Mouse (Mus musculus) limb, embryonic 14.5 days (tissue): ENCODE results near the gene Olfr799. TPM values are rescaled to one million over a fixed set of nuclear protein-coding genes. Genes with fewer than 3 reads are reported as not detected.

Experiments used
- ATAC-seq: fragments of 200-750 bp; cut with Nextera tagmentation; 2 replicates; pipeline ENCODE4 v1.8.0; 2017; ENCODE audit warnings: low read depth, moderate number of reproducible peaks, moderate TSS enrichment; ENCODE audit not compliant: low FRiP score
- DNase-seq: peaks from one replicate; pipeline ENCODE4 v3.0.0-alpha.2; 2015; ENCODE audit warnings: low spot score
- H3K27ac ChIP-seq: fragments of 300-500 bp; sonication (generic); replicated peaks from 2 replicates; pipeline ENCODE4 v1.5.1; 2014; ENCODE audit warnings: low read depth, mild to moderate bottlenecking, low read length, moderate library complexity, mixed read lengths
- H3K27me3 ChIP-seq: fragments of 300-500 bp; sonication (generic); 2 replicates; pipeline ENCODE4 v1.6.1; 2014; ENCODE audit warnings: low read length, mixed read lengths; ENCODE audit not compliant: control insufficient read depth, insufficient read depth
- H3K36me3 ChIP-seq: fragments of 300-500 bp; sonication (generic); 2 replicates; pipeline ENCODE4 v1.6.1; 2014; ENCODE audit warnings: mild to moderate bottlenecking, low read length, moderate library complexity, mixed read lengths; ENCODE audit not compliant: control insufficient read depth, insufficient read depth
- H3K4me1 ChIP-seq: fragments of 300-500 bp; sonication (generic); 2 replicates; pipeline ENCODE4 v1.6.1; 2014; ENCODE audit warnings: antibody characterized with exemption, low read length, mixed read lengths; ENCODE audit not compliant: control insufficient read depth, insufficient read depth
- H3K4me2 ChIP-seq: fragments of 300-500 bp; sonication (generic); replicated peaks from 2 replicates; pipeline ENCODE4 v1.6.1; 2014; ENCODE audit warnings: low read depth, mild to moderate bottlenecking, low read length, moderate library complexity; ENCODE audit not compliant: severe bottlenecking
- H3K4me3 ChIP-seq: fragments of 300-500 bp; sonication (generic); replicated peaks from 2 replicates; pipeline ENCODE4 v1.5.1; 2014; ENCODE audit warnings: low read length
- H3K9ac ChIP-seq: fragments of 300-500 bp; sonication (generic); 2 replicates; pipeline ENCODE4 v1.6.1; 2014; ENCODE audit warnings: mild to moderate bottlenecking, low read depth, low read length, moderate library complexity; ENCODE audit not compliant: severe bottlenecking
- H3K9me3 ChIP-seq: fragments of 300-500 bp; sonication (generic); 2 replicates; pipeline ENCODE4 v1.6.1; 2016; ENCODE audit warnings: low read length; ENCODE audit not compliant: control insufficient read depth
- POLR2A ChIP-seq: fragments of 200-500 bp; IDR thresholded peaks from 2 replicates; pipeline ENCODE4 v1.8.0; 2012; ENCODE audit warnings: inconsistent platforms, mild to moderate bottlenecking, moderate library complexity, borderline replicate concordance; ENCODE audit not compliant: insufficient read depth, insufficient read length; ENCODE audit errors: extremely low read depth
- WGBS: fragments of 180-500 bp; shearing (Covaris S2); extraction: QIAGEN DNeasy Blood & Tissue Kit; methylation state at CpG from one replicate; pipeline ENCODE4 v1.1.7; 2014; 5-methylcytosine and 5-hydroxymethylcytosine counted together
- polyA plus RNA-seq, 2 experiments: library from polyadenylated mRNA; depleted of rRNA in 1 of 2; stranded (reverse) in 1 of 2; unstranded in 1 of 2; fragments of >200 nt; fragmentation: Nextera tagmentation in 1 of 2; extraction: Ambion mirVana in 1 of 2; gene quantifications; 2 replicates each; pipeline versions ENCODE4 v1.2.1 to v1.2.3; 2012 to 2014

Olfr799 gene
- polyA plus RNA-seq, 2 experiments: not detected

GRCm38 (mm10) chr10:129657394-129657793 is 20.1 kb downstream of the Olfr799 start, which contains the start of gene Olfr800:
Gene Olfr800, plus strand, starts transcription at chr10:129657694.
- H3K9me3 ChIP-seq: no peaks in the 10 kb centered on the region
- H3K4me1 ChIP-seq: no peaks in the 10 kb centered on the region
- no peak within 1 kb of the TSS for H3K27ac ChIP-seq
- no peak for TF ChIP-seq POLR2A
- H3K36me3 ChIP-seq: no peaks in the 10 kb centered on the region
- H3K4me3 ChIP-seq: no peak within 1 kb of the TSS
- no peak within 1 kb of the TSS for H3K4me2 ChIP-seq
- DNase-seq (no peak), ATAC-seq (no peak)
- H3K27me3 ChIP-seq: no peaks in the 10 kb centered on the region
- no peak within 1 kb of the TSS for H3K9ac ChIP-seq

DNA sequence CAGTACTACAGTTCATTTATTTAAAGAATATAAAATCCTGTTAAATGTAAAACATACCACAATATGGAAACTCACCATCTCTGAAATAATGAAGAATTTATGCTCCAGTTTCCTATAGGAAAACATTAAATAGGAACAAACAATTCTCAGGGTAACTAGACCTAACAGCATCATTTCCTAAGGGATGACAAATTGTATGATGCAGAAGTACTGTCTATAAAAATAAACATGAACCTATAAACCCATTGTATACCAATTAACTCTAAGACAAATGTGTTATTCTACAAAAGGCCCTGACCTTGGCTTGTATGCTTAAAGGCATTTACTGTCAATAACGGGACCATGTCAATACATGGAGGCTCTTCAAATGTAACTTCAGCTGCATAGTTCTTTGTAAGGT is 36.5 kb downstream of the Olfr799 start, which contains the start of gene Olfr801:
Olfr801 (minus strand) TSS at position 101 of the 400 bp plus-strand sequence.
- WGBS: 68% methylated on average over 1 of the region's 1 CpGs
- no peak for TF ChIP-seq POLR2A

DNA sequence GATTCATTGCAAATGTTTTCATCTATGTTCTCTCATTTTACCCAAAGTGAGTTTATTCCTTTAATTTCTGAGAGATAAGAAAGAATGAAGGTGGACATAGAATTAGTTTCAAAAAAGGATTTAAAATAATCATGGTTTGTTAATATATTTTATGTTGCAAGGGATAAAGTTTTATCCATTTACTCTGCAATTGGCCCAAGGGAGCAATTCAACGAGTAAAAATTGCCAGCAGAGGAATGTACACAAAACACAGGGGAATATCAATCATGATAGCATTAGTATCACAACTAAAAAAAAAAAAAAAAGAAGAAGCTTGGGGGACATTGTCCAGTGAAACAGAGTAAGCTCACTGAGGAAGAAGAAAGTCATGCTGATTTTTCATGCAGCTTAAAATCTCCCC is 50.8 kb downstream of the Olfr799 start, which contains the start of gene Olfr802:
Olfr802 (minus strand) TSS at position 101 of the 400 bp plus-strand sequence.
- Histone ChIP-seq H3K27me3 (no peaks in the 10 kb centered on the region), H3K27ac (no peak within 1 kb of the TSS), H3K9me3 (no peaks in the 10 kb centered on the region), H3K4me3 (no peak within 1 kb of the TSS), H3K4me2 (no peak within 1 kb of the TSS), H3K36me3 (no peaks in the 10 kb centered on the region), H3K4me1 (no peaks in the 10 kb centered on the region), H3K9ac (no peak within 1 kb of the TSS)
- no peak for TF ChIP-seq POLR2A
- 70% methylated on average over 1 of the region's 1 CpGs for WGBS
- ATAC-seq (no peak), DNase-seq (no peak)

More for the DNA sequence above, 36.5 kb downstream of the Olfr799 start, which contains the start of gene Olfr801:
- no peaks in the 10 kb centered on the region for H3K36me3 ChIP-seq
- no peak within 1 kb of the TSS for H3K4me3 ChIP-seq
- no peak within 1 kb of the TSS for H3K27ac ChIP-seq
- ATAC-seq: no peak
- H3K27me3 ChIP-seq: no peaks in the 10 kb centered on the region
- no peak within 1 kb of the TSS for H3K4me2 ChIP-seq
- no peak for DNase-seq
- H3K9ac ChIP-seq: no peak within 1 kb of the TSS
- H3K4me1 ChIP-seq: no peaks in the 10 kb centered on the region
- no peaks in the 10 kb centered on the region for H3K9me3 ChIP-seq

- Histone ChIP-seq H3K9ac (no peak within 1 kb of the TSS), H3K4me2 (no peak within 1 kb of the TSS), H3K36me3 (no peaks in the 10 kb centered on the region), H3K4me1 (no peaks in the 10 kb centered on the region), H3K27ac (no peak within 1 kb of the TSS), H3K4me3 (no peak within 1 kb of the TSS), H3K9me3 (no peaks in the 10 kb centered on the region), H3K27me3 (no peaks in the 10 kb centered on the region)
- WGBS: 62% methylated on average over 2 of the region's 2 CpGs
- DNase-seq (no peak), ATAC-seq (no peak)
- TF ChIP-seq POLR2A: no peak
Observed at GRCm38 (mm10) chr10:129694186-129694585, 56.9 kb downstream of the Olfr799 start, which contains the start of gene Olfr803. Gene Olfr803, minus strand, starts transcription at chr10:129694286.

Other genes with a start within 250 kb of the Olfr799 start
- not detected in 2 replicates for gene Olfr785, start 232.1 kb upstream of the Olfr799 start, polyA plus RNA-seq (2012; rRNA removed)
- gene Olfr785, start 232.1 kb upstream of the Olfr799 start, polyA plus RNA-seq (2014; fragmentation: Nextera tagmentation; extraction: Ambion mirVana): not detected in 2 replicates
- not detected in 2 replicates for gene Olfr786, start 210.2 kb upstream of the Olfr799 start, polyA plus RNA-seq (2012; rRNA removed)
- gene Olfr786, start 210.2 kb upstream of the Olfr799 start, polyA plus RNA-seq (2014; fragmentation: Nextera tagmentation; extraction: Ambion mirVana): not detected in 2 replicates
- not detected in 2 replicates for gene Olfr787, start 175.6 kb upstream of the Olfr799 start, polyA plus RNA-seq (2012; rRNA removed)
- not detected in 2 replicates for gene Olfr787, start 175.6 kb upstream of the Olfr799 start, polyA plus RNA-seq (2014; fragmentation: Nextera tagmentation; extraction: Ambion mirVana)
- not detected in 2 replicates for gene Olfr788, start 166.5 kb upstream of the Olfr799 start, polyA plus RNA-seq (2012; rRNA removed)
- not detected in 2 replicates for gene Olfr788, start 166.5 kb upstream of the Olfr799 start, polyA plus RNA-seq (2014; fragmentation: Nextera tagmentation; extraction: Ambion mirVana)
- not detected in 2 replicates for gene Olfr789, start 152.7 kb upstream of the Olfr799 start, polyA plus RNA-seq (2012; rRNA removed)
- not detected in 2 replicates for gene Olfr789, start 152.7 kb upstream of the Olfr799 start, polyA plus RNA-seq (2014; fragmentation: Nextera tagmentation; extraction: Ambion mirVana)
- gene Olfr790, start 139.0 kb upstream of the Olfr799 start, polyA plus RNA-seq (2012; rRNA removed): not detected in 2 replicates
- gene Olfr790, start 139.0 kb upstream of the Olfr799 start, polyA plus RNA-seq (2014; fragmentation: Nextera tagmentation; extraction: Ambion mirVana): not detected in 2 replicates
- gene Olfr791, start 115.7 kb upstream of the Olfr799 start, polyA plus RNA-seq (2012; rRNA removed): not detected in 2 replicates
- not detected in 2 replicates for gene Olfr791, start 115.7 kb upstream of the Olfr799 start, polyA plus RNA-seq (2014; fragmentation: Nextera tagmentation; extraction: Ambion mirVana)
- gene Olfr792, start 98.3 kb upstream of the Olfr799 start, polyA plus RNA-seq (2012; rRNA removed): not detected in 2 replicates
- not detected in 2 replicates for gene Olfr792, start 98.3 kb upstream of the Olfr799 start, polyA plus RNA-seq (2014; fragmentation: Nextera tagmentation; extraction: Ambion mirVana)
- not detected in 2 replicates for gene Olfr794, start 69.8 kb upstream of the Olfr799 start, polyA plus RNA-seq (2012; rRNA removed)
- gene Olfr794, start 69.8 kb upstream of the Olfr799 start, polyA plus RNA-seq (2014; fragmentation: Nextera tagmentation; extraction: Ambion mirVana): not detected in 2 replicates
- not detected in 2 replicates for gene Olfr796, start 24.9 kb upstream of the Olfr799 start, polyA plus RNA-seq (2012; rRNA removed)
- not detected in 2 replicates for gene Olfr796, start 24.9 kb upstream of the Olfr799 start, polyA plus RNA-seq (2014; fragmentation: Nextera tagmentation; extraction: Ambion mirVana)
- not detected in 2 replicates for gene Olfr798, start 9.6 kb upstream of the Olfr799 start, polyA plus RNA-seq (2012; rRNA removed)
- not detected in 2 replicates for gene Olfr798, start 9.6 kb upstream of the Olfr799 start, polyA plus RNA-seq (2014; fragmentation: Nextera tagmentation; extraction: Ambion mirVana)
- not detected in 2 replicates for gene Olfr800, start 20.2 kb downstream of the Olfr799 start, polyA plus RNA-seq (2012; rRNA removed)
- gene Olfr800, start 20.2 kb downstream of the Olfr799 start, polyA plus RNA-seq (2014; fragmentation: Nextera tagmentation; extraction: Ambion mirVana): not detected in 2 replicates
- not detected in 2 replicates for gene Olfr801, start 36.4 kb downstream of the Olfr799 start, polyA plus RNA-seq (2012; rRNA removed)
- not detected in 2 replicates for gene Olfr801, start 36.4 kb downstream of the Olfr799 start, polyA plus RNA-seq (2014; fragmentation: Nextera tagmentation; extraction: Ambion mirVana)
- gene Olfr802, start 50.7 kb downstream of the Olfr799 start, polyA plus RNA-seq (2012; rRNA removed): not detected in 2 replicates
- gene Olfr802, start 50.7 kb downstream of the Olfr799 start, polyA plus RNA-seq (2014; fragmentation: Nextera tagmentation; extraction: Ambion mirVana): not detected in 2 replicates
- gene Olfr803, start 56.8 kb downstream of the Olfr799 start, polyA plus RNA-seq (2012; rRNA removed): not detected in 2 replicates
- not detected in 2 replicates for gene Olfr803, start 56.8 kb downstream of the Olfr799 start, polyA plus RNA-seq (2014; fragmentation: Nextera tagmentation; extraction: Ambion mirVana)
- not detected in 2 replicates for gene Olfr804, start 65.7 kb downstream of the Olfr799 start, polyA plus RNA-seq (2012; rRNA removed)
- not detected in 2 replicates for gene Olfr804, start 65.7 kb downstream of the Olfr799 start, polyA plus RNA-seq (2014; fragmentation: Nextera tagmentation; extraction: Ambion mirVana)
- not detected in 2 replicates for gene Olfr805, start 91.9 kb downstream of the Olfr799 start, polyA plus RNA-seq (2012; rRNA removed)
- gene Olfr805, start 91.9 kb downstream of the Olfr799 start, polyA plus RNA-seq (2014; fragmentation: Nextera tagmentation; extraction: Ambion mirVana): not detected in 2 replicates
- not detected in 2 replicates for gene Olfr806, start 104.4 kb downstream of the Olfr799 start, polyA plus RNA-seq (2012; rRNA removed)
- gene Olfr806, start 104.4 kb downstream of the Olfr799 start, polyA plus RNA-seq (2014; fragmentation: Nextera tagmentation; extraction: Ambion mirVana): not detected in 2 replicates
- gene Olfr807, start 120.3 kb downstream of the Olfr799 start, polyA plus RNA-seq (2012; rRNA removed): not detected in 2 replicates
- gene Olfr807, start 120.3 kb downstream of the Olfr799 start, polyA plus RNA-seq (2014; fragmentation: Nextera tagmentation; extraction: Ambion mirVana): not detected in 2 replicates
- gene Olfr808, start 128.0 kb downstream of the Olfr799 start, polyA plus RNA-seq (2012; rRNA removed): not detected in 2 replicates
- not detected in 2 replicates for gene Olfr808, start 128.0 kb downstream of the Olfr799 start, polyA plus RNA-seq (2014; fragmentation: Nextera tagmentation; extraction: Ambion mirVana)
- not detected in 2 replicates for gene Olfr809, start 137.2 kb downstream of the Olfr799 start, polyA plus RNA-seq (2012; rRNA removed)
- gene Olfr809, start 137.2 kb downstream of the Olfr799 start, polyA plus RNA-seq (2014; fragmentation: Nextera tagmentation; extraction: Ambion mirVana): not detected in 2 replicates
- gene Olfr810, start 157.4 kb downstream of the Olfr799 start, polyA plus RNA-seq (2012; rRNA removed): not detected in 2 replicates
- not detected in 2 replicates for gene Olfr810, start 157.4 kb downstream of the Olfr799 start, polyA plus RNA-seq (2014; fragmentation: Nextera tagmentation; extraction: Ambion mirVana)
- gene Olfr811, start 166.9 kb downstream of the Olfr799 start, polyA plus RNA-seq (2012; rRNA removed): not detected in 2 replicates
- gene Olfr811, start 166.9 kb downstream of the Olfr799 start, polyA plus RNA-seq (2014; fragmentation: Nextera tagmentation; extraction: Ambion mirVana): not detected in 2 replicates
- gene Olfr812, start 208.6 kb downstream of the Olfr799 start, polyA plus RNA-seq (2012; rRNA removed): not detected in 2 replicates
- gene Olfr812, start 208.6 kb downstream of the Olfr799 start, polyA plus RNA-seq (2014; fragmentation: Nextera tagmentation; extraction: Ambion mirVana): not detected in 2 replicates
- gene Olfr813, start 217.9 kb downstream of the Olfr799 start, polyA plus RNA-seq (2012; rRNA removed): not detected in 2 replicates
- not detected in 2 replicates for gene Olfr813, start 217.9 kb downstream of the Olfr799 start, polyA plus RNA-seq (2014; fragmentation: Nextera tagmentation; extraction: Ambion mirVana)
- not detected in 2 replicates for gene Olfr814, start 242.4 kb downstream of the Olfr799 start, polyA plus RNA-seq (2012; rRNA removed)
- not detected in 2 replicates for gene Olfr814, start 242.4 kb downstream of the Olfr799 start, polyA plus RNA-seq (2014; fragmentation: Nextera tagmentation; extraction: Ambion mirVana)